Mouse (Mus musculus) thymus, adult 2 months (tissue): ENCODE results near the gene Csgalnact2. TPM values are rescaled to one million over a fixed set of nuclear protein-coding genes. Genes with fewer than 3 reads are reported as not detected.
A peak's percentile ranks its signal among the peaks of the same experiment; 100 is the strongest.

Experiments used
- DNase-seq: peaks from one replicate; pipeline ENCODE4 v3.0.0; 2021
- H3K27ac ChIP-seq: fragments of 200-500 bp; 2 replicates; pipeline ENCODE4 v1.5.1; 2012; ENCODE audit warnings: low read length, control low read depth; ENCODE audit not compliant: control insufficient read depth, insufficient read depth
- H3K27me3 ChIP-seq: fragments of 200-500 bp; 2 replicates; pipeline ENCODE4 v1.6.1; 2012; ENCODE audit warnings: mild to moderate bottlenecking, low read length, moderate library complexity, mixed read lengths; ENCODE audit not compliant: control insufficient read depth, insufficient read depth
- H3K36me3 ChIP-seq: fragments of 200-500 bp; 2 replicates; pipeline ENCODE4 v1.6.1; 2012; ENCODE audit warnings: mild to moderate bottlenecking, low read length, moderate library complexity; ENCODE audit not compliant: control insufficient read depth, insufficient read depth
- H3K4me1 ChIP-seq: fragments of 200-500 bp; replicated peaks from 2 replicates; pipeline ENCODE4 v1.6.1; 2012; ENCODE audit warnings: low read length; ENCODE audit not compliant: control insufficient read depth, insufficient read depth
- H3K4me3 ChIP-seq: fragments of 200-500 bp; 2 replicates; pipeline ENCODE4 v1.5.1; 2012; ENCODE audit warnings: mild to moderate bottlenecking, low read length, control low read depth, moderate library complexity; ENCODE audit not compliant: control insufficient read depth, insufficient read depth
- CTCF ChIP-seq: fragments of 200-500 bp; IDR thresholded peaks from 2 replicates; pipeline ENCODE4 v1.5.1; 2012; ENCODE audit warnings: mild to moderate bottlenecking, control low read depth, low read length, moderate library complexity, borderline replicate concordance; ENCODE audit not compliant: control insufficient read depth, poor library complexity, insufficient read depth; ENCODE audit errors: extremely low read depth
- POLR2A ChIP-seq: fragments of 200-500 bp; IDR thresholded peaks from 2 replicates; pipeline ENCODE4 v1.6.1; 2012; ENCODE audit warnings: mild to moderate bottlenecking, low read length, control low read depth, moderate library complexity; ENCODE audit not compliant: control insufficient read depth, poor library complexity, insufficient read depth; ENCODE audit errors: extremely low read depth
- WGBS: fragments of 180-500 bp; shearing (Covaris S2); methylation state at CpG from one replicate; pipeline ENCODE4 v1.1.7; 2018; 5-methylcytosine and 5-hydroxymethylcytosine counted together
- polyA plus RNA-seq: library from polyadenylated mRNA; depleted of rRNA; stranded (reverse); fragments of >200 nt; gene quantifications from 2 replicates; pipeline ENCODE4 v1.2.3, GENCODE M21; 2012; rRNA removed

Csgalnact2 gene
- polyA plus RNA-seq = 2.6 TPM in 2 replicates

- Histone ChIP-seq H3K4me1 (no peaks in the 10 kb centered on the region), H3K27ac (no peak within 1 kb of the TSS), H3K36me3 (no peaks in the 10 kb centered on the region), H3K27me3 (no peaks in the 10 kb centered on the region), H3K4me3 (peak within 1 kb of the TSS; percentile 88)
- WGBS = 9% methylated on average over 61 of the region's 66 CpGs
- 0 out of 2 replicates have a peak, but pooled peaks have one; percentile 57 for TF ChIP-seq CTCF
- TF ChIP-seq POLR2A = peak; percentile 91
- DNase-seq = peak; percentile 93
Measured at GRCm38 (mm10) chr6:118138731-118139709, at the start of gene Csgalnact2. Csgalnact2 (minus strand) TSS chr6:118139140.

DNA sequence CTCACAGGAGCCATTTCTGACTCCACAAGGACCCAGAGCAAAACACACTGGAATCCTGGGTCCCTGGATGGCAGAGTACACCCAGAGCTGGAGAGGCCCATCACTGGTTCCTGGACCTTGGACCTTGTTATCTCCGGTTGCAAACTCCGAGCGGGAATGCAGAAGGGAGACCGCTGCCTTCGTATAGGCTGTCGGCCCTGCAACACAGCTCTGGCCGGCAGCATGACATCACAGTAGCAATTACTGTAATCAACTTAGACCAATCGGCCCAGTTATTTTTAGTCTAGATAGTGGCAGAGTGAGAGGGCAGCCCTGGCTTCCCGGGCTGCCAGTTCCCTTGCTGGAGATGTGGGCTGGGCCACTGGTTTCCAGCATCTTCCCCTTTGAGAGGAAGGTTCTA, 49.7 kb upstream of the Csgalnact2 start:
- Histone ChIP-seq H3K27ac (no peak overlapping the region), H3K4me3 (no peak overlapping the region), H3K4me1 (no peaks in the 10 kb centered on the region), H3K27me3 (no peaks in the 10 kb centered on the region), H3K36me3 (no peaks in the 10 kb centered on the region)
- 85% methylated on average over 9 of the region's 9 CpGs for WGBS
- TF ChIP-seq CTCF = no peak
- TF ChIP-seq POLR2A = no peak
- DNase-seq = no peak

DNA sequence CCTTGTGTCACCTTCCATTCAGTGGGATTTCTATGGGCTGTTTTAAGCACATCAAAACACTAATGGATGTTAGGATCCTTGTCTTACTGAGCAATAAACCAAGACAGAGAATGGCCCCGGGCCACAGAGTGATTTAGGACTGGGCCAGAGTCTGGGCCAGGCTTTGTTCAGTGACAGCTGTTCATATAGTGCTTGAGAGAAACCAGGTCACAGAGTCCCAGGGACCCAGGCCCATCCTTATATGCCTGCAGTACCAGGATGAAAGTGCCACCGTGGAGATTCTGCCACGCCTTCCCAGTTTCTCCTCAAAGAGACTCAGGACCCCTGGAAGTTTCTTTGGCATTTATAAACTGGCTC, 48.3 kb upstream of the Csgalnact2 start:
- WGBS = 95% methylated on average over 3 of the region's 3 CpGs
- no peak for DNase-seq
- Histone ChIP-seq H3K27ac (no peak overlapping the region), H3K36me3 (no peaks in the 10 kb centered on the region), H3K4me3 (no peak overlapping the region), H3K4me1 (no peaks in the 10 kb centered on the region), H3K27me3 (no peaks in the 10 kb centered on the region)
- no peak for TF ChIP-seq POLR2A
- no peak for TF ChIP-seq CTCF

- WGBS = 92% methylated on average over 17 of the region's 17 CpGs
- Histone ChIP-seq H3K36me3 (no peaks in the 10 kb centered on the region), H3K4me3 (no peak overlapping the region), H3K4me1 (no peaks in the 10 kb centered on the region), H3K27ac (no peak overlapping the region), H3K27me3 (no peaks in the 10 kb centered on the region)
- no peak for DNase-seq
- TF ChIP-seq POLR2A = no peak
- TF ChIP-seq CTCF = no peak
Measured at GRCm38 (mm10) chr6:118186620-118187284, 47.8 kb upstream of the Csgalnact2 start.

DNA sequence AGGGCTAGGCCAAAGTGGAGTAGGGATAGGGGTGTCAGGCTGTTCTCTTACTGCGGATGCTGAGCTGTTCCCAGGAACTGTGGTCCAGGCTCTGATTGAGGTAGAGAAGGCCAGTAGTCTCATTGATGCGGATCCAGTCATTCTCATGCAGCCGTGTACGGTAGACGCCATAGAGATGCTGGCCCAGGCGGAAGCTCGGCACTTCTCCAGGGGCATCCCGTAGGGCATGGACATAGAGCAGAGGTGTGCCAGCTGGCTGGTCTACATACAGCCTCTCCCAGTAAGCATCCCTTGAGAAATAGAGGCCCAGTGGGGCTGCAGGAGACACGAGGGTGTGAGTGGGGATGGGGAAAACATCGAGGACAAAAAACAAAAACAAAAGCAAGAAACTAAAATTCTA, 45.2 kb upstream of the Csgalnact2 start:
- Histone ChIP-seq H3K4me3 (no peak overlapping the region), H3K36me3 (no peaks in the 10 kb centered on the region), H3K27ac (no peak overlapping the region), H3K4me1 (0 out of 2 replicates have a peak, but pooled peaks cover 2% of the 10 kb centered on the region), H3K27me3 (no peaks in the 10 kb centered on the region)
- no peak for DNase-seq
- TF ChIP-seq CTCF (no peak), POLR2A (no peak)
- WGBS = 93% methylated on average over 10 of the region's 10 CpGs

DNA sequence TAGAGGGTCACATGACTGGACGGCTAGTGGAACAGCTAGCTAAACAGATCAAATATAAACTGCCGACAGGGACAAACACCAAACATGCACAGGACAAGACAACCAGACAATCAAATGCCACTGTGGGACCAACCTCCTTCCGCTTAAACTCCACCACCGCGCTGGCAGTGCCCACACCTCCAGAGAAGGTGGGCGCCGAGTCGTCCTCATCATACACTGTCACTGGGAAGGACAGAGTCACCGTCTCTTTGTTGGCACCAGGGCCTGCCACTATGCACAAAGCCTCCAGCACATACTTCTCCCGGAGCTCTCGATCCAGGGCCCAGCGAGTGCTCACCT, 41.1 kb upstream of the Csgalnact2 start:
- TF ChIP-seq CTCF (no peak), POLR2A (no peak)
- no peaks in the 10 kb centered on the region for H3K27me3 ChIP-seq
- 85% methylated on average over 12 of the region's 12 CpGs for WGBS
- 0 out of 2 replicates have a peak, but pooled peaks cover 2% of the 10 kb centered on the region for H3K4me1 ChIP-seq
- H3K27ac ChIP-seq = no peak overlapping the region
- no peak overlapping the region for H3K4me3 ChIP-seq
- no peaks in the 10 kb centered on the region for H3K36me3 ChIP-seq
- no peak for DNase-seq
